Mouse (Mus musculus): ENCODE data around the gene Fam76a.

Fam76a gene

GRCm38 (mm10) chr4:132954530-132955394 is 32.4 kb upstream of the Fam76a start:
- no peak for TF ChIP-seq GATA4 (IDR thresholded peaks at IDR 0.05; ENCODE audit: insufficient replicate concordance, low read length)

- TF ChIP-seq GATA4 (IDR thresholded peaks at IDR 0.05; ENCODE audit: insufficient replicate concordance, low read length), result no peak
These were observed 28.6 kb upstream of the Fam76a start for GRCm38 (mm10) chr4:132950999-132951398.

- TF ChIP-seq GATA4 (IDR thresholded peaks at IDR 0.05; ENCODE audit: insufficient replicate concordance, low read length), result no peak
These were observed 27.6 kb upstream of the Fam76a start for GRCm38 (mm10) chr4:132949882-132950532.

GRCm38 (mm10) chr4:132946047-132947001 is 24.0 kb upstream of the Fam76a start:
- no peak for TF ChIP-seq GATA4 (IDR thresholded peaks at IDR 0.05; ENCODE audit: insufficient replicate concordance, low read length)

- TF ChIP-seq GATA4 (IDR thresholded peaks at IDR 0.05; ENCODE audit: insufficient replicate concordance, low read length), result no peak
These were observed 23.1 kb upstream of the Fam76a start for GRCm38 (mm10) chr4:132945261-132946046.

- no peak for TF ChIP-seq GATA4 (IDR thresholded peaks at IDR 0.05; ENCODE audit: insufficient replicate concordance, low read length)
These were observed 22.4 kb upstream of the Fam76a start for GRCm38 (mm10) chr4:132944776-132945175.

GRCm38 (mm10) chr4:132944106-132944505 is 21.7 kb upstream of the Fam76a start:
- no peak for TF ChIP-seq GATA4 (IDR thresholded peaks at IDR 0.05; ENCODE audit: insufficient replicate concordance, low read length)

GRCm38 (mm10) chr4:132943088-132943487 is 20.7 kb upstream of the Fam76a start:
- TF ChIP-seq GATA4 (IDR thresholded peaks at IDR 0.05; ENCODE audit: insufficient replicate concordance, low read length), result no peak

- TF ChIP-seq GATA4 (IDR thresholded peaks at IDR 0.05; ENCODE audit: insufficient replicate concordance, low read length), result no peak
These were observed 18.8 kb upstream of the Fam76a start for GRCm38 (mm10) chr4:132941012-132941729.

- no peak for TF ChIP-seq GATA4 (IDR thresholded peaks at IDR 0.05; ENCODE audit: insufficient replicate concordance, low read length)
These were observed 17.2 kb upstream of the Fam76a start for GRCm38 (mm10) chr4:132939421-132940127.

- no peak for TF ChIP-seq GATA4 (IDR thresholded peaks at IDR 0.05; ENCODE audit: insufficient replicate concordance, low read length)
These were observed 16.0 kb upstream of the Fam76a start for GRCm38 (mm10) chr4:132938181-132938941.

GRCm38 (mm10) chr4:132934639-132935038 is 12.3 kb upstream of the Fam76a start:
- TF ChIP-seq GATA4 (IDR thresholded peaks at IDR 0.05; ENCODE audit: insufficient replicate concordance, low read length), result no peak
